Mouse (Mus musculus) urinary bladder, postnatal 36 days (tissue): ENCODE results near the gene Itgam.

ENCODE experiments used
- DNase-seq, 2 experiments: peaks; one replicate each; pipeline ENCODE4 v3.0.0; 2022; ENCODE audit warnings: low spot score in 2 of 2, mixed read lengths in 1 of 2

The Itgam gene

DNA sequence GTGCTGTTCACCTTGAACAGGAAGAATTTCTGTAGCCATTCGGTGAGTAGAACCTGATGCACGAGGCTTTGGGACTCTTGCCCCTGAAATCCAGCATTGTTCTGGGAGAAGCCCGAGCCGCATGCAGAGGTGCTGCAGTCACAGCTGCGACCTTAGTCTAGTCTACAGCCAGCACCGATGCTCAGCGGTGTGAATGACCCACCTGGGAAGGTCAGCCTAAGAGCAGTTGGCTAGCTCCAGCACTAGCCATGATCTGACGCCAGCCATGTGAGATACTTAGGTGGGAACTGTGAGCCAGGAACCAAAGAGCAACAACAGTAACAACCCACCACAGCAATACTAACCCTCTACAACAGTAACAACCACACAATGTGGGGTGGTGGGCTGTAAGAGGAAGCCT, 4.6 kb upstream of the Itgam start:
- no peak for DNase-seq

DNA sequence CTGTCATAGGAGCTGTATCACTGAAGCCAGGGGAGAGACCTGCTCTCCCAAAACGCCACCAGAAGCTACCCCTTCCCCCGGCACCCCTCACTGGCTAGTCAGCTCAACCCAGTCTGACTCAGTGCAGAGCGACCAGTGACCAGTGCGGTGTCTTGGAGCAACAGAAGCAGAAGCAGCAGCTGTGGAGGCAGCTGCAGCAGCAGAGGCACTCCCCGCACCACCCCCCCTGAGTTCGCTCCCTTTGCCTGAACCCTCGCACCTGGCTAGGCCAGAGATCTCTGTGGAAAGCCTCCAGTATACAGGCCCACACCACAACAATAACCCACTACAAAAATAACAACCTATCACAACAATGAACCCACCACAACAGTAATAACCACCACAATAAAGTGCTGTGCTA, 3.9 kb upstream of the Itgam start:
- no peak for DNase-seq

DNA sequence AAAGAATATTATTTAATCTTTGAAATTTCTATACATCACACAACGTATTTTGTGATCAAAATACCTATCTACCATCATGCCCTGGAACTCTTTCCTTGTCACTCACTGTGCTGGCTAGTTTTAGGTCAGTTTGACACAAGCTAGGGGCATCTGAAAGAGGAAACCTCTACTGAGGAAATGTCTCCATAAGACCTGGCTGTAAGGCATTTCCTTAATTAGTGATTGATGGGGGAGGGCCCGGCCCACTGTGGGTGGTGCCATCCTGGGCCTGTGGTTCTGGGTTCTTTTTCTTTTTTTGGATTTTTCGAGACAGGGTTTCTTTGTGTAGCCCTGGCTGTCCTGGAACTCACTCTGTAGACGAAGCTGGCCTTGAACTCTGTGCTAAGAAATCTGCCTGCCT, 3.3 kb upstream of the Itgam start:
- DNase-seq = no peak

DNA sequence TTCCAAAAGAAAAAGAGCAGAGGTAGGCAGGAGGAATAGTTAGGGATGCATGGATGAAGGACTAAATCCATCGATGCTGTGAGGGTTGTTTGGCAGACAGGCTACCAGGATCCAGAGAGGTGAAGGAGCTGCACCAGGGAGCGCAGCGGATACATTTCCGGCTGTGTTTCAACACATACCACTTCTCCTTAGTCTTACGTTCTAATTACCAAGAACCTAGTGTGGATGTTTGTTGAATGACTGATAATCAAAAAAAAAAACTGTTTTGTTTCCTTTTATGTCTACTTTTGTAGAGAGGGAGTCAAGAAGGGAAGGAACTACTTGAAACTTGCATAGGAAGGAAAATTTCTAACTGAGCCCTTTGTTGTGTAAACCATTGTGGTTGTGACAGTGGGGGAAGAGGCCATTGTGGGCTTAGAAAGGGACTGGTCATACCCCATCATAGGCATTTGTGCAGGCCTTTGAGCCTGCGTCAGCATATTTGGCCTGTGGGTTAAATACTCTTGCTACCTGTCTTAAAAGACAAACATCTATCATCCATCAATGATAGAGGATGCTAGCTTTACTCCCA, 856 bp downstream of the Itgam start:
- DNase-seq = no peak

DNA sequence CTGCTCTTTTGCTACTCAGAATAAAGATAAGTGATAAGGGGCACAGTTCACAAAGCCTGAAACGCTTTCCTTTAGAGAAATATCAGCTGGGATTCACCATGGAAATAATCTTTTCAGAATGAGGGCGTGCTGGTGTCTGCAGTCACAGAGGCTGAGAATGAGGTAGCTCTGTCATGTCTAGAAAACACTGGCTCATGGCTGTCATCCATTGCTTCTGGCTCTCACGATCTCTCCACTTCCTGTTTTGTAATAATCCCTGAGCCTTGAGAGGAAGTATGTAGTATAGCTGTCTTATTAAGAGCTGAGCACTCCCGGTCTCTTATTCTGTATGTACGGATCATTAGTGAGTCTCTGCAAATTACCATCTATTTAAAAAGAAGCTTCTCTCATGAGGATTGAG, 3.1 kb downstream of the Itgam start:
- DNase-seq = no peak

DNA sequence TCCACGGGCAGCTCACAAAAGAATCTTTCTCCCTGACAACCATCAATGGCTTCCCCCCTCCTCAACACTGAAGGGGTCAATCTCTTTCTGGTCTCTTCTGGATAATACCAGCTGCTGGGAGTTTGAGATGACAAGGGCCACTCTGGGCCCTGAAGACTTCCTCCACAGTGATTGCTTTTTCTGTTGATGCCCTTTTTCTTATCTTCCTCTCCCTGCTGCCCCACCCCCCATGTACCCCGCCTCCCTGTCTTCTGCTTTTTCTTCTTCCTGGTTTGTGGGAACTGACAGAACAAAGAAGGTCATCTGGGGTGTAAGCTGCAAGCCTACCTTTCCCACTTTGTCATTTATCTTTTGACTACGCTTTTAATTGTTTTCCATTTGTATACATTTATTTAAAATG, 5.4 kb downstream of the Itgam start:
- no peak for DNase-seq

DNA sequence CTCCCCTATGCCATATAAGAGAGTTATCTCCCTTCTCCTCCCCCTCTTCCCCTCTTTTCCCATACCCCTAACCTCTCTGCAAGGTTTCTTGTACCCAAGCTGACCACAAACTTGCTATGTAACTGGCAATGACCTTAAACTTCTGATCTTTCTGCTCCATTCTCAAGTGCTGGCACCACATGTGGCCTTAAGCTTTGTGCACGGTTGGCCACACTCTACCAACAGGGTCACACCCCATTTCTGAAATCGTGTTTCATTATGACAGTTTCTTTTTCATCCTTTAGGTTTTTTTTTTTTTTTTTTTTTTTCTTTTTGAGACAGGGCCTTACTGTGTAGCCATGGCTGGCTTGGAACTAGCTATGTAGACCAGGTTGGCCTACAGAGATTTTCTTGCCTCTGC, 7.4 kb downstream of the Itgam start:
- DNase-seq = no peak

DNA sequence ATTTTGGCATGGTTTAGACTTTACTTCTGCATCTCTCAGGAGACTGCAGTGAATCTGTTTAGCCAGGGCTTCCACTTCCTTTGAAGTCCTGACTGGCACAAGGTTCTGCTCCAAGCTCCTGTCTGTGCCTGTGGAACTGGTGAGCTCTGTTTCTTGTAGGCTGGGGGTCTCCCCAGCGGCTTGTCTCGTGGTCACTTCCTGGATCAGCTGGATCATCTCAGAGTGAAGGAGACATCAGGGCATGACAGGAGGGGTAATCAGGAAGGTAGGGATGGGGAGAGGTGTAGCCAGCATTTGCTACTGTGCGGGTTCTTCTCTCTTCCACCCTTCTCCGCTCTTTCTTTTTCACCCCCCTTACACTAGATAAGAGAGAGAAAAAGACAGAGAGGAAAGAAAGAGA, 9.4 kb downstream of the Itgam start:
- no peak for DNase-seq

DNA sequence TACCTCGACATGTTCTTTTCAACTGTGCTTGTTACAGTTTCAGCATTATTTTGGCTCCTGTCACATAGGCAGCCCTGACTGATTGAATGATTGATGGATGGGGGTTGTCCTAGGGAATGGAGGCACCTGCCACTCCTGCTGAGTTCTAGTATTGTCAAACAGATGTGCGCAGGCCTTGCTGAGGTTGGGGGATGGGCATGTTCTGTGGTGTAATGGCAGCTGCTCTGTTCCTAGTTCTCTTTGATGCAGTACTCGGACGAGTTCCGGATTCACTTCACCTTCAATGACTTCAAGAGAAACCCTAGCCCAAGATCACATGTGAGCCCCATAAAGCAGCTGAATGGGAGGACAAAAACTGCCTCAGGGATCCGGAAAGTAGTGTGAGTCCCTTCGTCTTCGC, 17.6 kb downstream of the Itgam start:
- no peak for DNase-seq

DNA sequence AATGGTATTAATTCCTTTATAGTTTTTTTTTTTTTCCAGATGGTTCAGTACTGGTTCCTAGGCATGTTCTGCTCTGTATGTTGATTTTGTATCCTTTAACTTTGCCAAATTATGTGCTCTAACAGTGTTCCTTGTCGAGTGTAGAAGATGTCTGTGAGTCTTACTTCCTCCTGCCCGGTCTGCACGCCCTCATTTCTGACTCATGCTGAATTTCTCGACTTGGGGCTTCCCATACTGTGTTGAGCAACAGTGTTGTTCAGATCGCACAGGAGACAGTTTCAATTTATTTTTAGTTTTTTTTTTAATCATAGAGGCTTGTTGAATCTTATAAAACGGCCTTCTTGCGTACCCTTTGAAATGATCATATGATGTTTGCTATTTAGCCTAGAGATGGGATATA, 26.7 kb downstream of the Itgam start:
- peak; percentile 16 to 37 for DNase-seq

DNA sequence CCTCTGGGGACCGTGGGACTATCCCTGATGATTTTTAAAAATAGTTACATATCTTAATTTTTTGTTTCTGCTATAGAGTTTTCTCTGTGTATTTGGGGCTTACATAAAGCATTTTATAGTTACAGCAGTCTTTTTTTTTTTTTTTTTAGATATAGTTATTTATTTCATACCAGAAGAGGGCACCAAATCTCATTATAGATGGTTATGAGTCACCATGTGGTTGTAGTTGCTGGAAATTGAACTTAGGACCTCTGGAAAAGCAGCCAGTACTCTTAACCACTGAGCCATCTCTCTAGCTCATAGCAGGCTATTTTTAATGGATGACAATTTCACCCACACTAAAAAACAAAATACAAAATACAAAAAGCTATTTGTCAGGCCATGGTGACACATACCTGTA, 35.7 kb downstream of the Itgam start:
- DNase-seq = no peak

DNA sequence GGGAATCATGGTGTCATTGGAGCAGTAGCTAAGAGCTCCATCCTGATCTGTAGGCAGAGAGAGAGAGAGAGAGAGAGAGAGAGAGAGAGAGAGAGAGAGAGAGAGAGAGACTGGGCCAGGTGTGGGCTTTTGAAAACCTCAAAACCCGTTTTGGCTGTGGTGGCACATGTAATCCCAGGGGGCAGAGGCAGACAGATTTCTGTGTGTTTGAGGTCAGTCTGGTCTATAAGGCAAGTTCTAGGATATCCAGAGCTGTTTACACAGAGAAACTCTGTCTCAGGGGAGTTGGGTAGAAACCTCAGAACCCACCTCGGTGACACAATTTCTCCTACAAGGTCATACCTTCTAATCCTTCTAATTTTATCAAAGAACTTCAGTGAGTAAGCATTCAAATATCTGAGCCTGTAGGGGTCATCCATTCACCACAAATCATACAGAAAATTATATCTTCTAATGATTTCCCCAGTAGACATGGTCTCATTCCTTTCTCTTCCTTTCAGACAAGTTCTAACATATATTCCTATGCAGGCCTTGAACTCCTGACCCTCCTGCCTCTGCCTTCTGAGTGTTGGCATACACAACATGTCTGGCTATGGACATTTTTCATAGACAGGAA, 38.4 kb downstream of the Itgam start:
- no peak for DNase-seq

DNA sequence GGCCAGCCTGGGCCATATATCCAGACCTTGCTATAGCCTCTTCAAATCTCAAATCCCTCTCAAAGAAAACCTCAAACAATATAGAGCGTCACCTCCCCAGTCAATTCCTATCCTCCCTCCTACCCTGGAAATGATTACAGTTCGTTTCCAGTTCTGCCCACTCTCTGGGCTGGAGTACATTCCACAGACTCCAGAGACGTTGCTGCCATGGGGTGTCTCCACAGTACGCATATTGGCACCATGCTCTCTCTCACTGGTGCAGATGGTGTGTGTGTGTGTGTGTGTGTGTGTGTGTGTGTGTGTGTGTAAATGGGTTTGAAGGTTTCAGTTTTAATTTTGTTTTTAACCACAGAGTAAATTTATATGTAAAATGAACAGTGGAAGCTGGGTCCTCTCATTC, 42.8 kb downstream of the Itgam start:
- DNase-seq = no peak

DNA sequence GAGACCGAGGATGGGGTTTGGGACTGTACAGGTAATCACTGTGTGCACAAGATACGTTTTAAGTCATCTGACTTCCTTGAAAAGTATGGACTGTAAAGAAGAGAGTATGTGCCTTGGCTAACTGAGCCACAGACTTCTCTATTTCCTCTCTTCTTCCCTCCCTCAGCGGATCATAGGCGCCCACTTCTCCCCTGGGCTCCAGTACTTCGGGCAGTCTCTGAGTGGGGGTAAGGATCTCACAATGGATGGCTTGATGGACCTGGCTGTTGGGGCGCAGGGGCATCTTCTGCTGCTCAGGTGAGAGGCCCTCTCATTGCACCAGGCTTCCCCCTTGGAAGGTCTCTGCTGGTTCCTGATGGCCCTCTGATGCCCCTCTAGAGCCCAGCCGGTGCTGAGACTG, 45.0 kb downstream of the Itgam start:
- no peak for DNase-seq

DNA sequence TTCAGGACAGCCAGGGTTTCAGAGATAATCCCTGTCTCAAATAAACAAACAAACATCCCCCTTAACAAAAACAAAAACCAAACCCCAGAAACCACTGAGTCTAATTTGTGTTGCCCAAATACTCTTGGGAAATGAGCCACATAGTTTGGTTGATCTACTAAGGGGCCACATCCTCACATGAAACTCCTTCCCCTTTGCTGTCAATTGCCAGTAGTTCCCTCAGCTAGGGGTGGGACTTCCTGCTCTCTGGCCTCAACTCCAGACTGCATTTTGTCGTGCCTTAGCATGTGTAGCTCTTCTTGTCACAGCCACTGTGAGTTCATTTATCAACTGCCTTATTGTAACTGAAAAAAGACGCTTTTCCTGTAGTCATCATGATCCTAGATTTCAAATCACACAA, 47.9 kb downstream of the Itgam start:
- DNase-seq = no peak

DNA sequence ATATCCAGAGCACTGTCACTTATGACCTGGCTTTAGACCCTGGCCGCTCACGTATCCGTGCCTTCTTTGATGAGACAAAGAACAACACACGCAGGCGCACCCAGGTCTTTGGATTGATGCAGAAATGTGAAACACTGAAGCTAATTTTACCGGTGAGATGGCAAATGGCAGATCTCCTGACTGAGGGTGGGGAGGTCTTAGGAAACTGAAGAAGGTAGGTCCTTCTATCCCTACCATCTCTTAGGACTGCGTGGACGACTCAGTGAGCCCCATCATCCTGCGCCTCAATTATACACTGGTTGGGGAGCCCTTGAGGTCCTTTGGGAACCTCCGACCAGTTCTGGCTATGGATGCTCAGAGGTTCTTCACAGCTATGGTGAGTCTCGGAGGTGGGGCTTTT, 49.7 kb downstream of the Itgam start:
- no peak for DNase-seq

DNA sequence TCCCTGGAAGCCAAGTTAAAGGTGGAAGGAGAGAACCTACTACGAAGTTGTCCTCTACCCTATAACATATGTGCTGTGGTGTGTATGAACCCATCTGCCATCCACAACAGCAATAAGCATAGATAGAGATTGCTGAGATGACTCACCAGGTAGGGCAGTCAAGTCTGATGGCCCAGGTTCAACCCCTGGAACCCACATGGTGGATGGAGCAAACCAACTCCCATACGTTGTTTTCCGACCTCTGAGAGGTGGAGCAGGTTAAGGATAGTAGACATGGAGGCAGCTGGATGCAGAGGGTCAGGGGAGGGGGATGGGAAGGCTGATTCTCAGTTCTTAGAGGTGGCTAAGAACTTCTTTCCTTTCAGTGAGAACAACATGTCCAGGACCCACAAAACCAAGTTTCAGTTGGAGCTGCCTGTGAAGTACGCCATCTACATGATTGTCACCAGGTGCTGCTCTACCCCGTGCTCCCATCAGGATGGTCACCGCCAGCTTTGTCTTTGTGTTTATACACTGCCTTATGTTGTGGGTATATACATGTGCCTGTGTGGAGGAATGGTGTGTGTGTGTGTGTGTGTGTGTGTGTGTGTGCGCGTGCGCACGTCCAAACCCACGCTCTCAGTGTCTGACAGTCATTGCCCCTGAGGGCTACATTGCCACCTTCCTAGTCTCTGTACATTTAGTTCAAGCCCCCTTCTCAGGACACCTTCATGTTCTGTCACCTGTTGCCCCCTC, 52.1 kb downstream of the Itgam start:
- DNase-seq = no peak

DNA sequence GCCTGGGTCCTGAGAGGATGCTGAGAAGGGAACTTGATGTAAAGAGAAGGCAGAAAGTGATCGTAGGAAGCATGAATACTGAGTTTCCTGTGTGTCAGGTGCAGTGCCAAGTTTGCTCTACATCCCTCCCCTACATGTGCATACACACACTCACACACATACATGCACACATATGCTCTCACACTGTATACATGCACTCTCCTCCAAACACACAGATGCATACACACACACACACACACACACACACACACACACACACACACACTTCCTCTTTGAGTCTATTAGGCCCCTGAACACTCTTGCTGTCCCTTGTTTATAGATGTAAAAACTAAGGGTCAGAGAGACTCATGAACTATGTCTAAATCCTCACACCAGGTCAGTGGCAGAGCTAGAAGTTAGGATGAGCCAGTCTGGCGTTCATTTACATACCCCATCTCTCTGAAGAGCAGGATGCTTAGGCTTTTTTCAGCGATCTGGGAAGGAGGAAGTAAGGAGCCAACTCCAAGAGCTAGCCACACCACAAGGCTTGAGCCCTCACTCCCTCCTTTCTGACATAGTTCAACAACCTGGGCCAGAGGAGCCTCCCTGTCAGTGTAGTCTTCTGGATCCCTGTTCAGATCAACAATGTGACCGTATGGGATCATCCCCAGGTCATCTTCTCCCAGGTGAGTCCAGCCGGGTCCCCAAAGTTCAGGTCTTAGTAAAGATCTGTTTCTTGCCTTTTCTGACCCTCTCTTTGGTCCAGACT, 52.9 kb downstream of the Itgam start:
- no peak for DNase-seq

DNA sequence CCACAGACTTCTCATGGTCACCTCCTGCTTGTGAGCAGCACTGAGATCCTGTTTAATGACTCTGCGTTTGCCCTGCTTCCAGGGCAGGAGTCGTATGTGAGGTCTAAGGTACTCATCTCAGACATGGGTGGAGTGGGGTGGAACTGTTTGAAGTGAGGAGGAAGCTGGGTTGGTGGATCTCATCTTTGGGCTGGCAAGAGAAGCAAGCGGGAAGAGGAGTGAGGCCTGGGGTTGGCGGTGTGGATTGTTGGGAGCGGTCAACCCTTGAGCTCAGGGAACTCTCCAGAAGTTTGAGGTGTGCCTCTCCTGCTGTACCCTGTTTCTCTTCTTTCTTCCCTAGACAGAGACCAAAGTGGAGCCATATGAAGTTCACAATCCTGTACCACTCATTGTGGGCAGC, 54.0 kb downstream of the Itgam start:
- DNase-seq = no peak

DNA sequence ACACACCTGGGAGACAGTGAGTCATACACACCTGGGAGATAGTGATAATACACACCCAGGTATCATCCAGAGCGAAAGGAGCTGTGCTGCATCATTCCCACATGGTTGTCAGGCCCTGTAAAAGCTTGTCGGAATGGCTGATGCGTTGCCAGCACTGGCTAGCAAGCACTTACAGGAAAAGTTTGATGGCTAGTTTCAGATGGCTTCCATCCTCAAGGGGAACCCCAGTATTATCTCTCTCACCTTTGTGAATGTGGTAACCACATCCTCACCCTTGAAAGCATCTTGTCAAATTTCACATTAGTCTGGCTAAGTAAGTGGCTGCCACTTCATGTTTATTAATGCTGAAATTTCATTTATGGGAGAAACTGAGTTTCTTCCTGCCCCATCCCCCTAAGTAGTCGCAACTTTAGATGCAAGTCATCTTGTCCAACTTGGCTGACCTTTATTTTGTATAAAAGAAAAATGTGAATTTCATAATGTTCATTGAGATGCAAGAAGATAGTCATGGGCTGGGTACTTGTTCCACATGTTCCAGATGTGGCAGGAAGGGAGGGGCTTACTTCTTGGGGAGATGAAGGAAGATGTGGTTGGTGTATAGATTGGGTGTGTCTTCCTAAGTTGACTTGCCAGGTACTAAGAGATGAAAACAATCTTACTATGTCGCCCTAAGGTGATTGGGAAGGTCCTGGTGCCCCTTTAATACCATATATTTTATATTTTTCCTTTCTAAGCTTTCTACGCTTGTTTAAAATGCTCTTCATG, 57.5 kb downstream of the Itgam start:
- DNase-seq = no peak

DNA sequence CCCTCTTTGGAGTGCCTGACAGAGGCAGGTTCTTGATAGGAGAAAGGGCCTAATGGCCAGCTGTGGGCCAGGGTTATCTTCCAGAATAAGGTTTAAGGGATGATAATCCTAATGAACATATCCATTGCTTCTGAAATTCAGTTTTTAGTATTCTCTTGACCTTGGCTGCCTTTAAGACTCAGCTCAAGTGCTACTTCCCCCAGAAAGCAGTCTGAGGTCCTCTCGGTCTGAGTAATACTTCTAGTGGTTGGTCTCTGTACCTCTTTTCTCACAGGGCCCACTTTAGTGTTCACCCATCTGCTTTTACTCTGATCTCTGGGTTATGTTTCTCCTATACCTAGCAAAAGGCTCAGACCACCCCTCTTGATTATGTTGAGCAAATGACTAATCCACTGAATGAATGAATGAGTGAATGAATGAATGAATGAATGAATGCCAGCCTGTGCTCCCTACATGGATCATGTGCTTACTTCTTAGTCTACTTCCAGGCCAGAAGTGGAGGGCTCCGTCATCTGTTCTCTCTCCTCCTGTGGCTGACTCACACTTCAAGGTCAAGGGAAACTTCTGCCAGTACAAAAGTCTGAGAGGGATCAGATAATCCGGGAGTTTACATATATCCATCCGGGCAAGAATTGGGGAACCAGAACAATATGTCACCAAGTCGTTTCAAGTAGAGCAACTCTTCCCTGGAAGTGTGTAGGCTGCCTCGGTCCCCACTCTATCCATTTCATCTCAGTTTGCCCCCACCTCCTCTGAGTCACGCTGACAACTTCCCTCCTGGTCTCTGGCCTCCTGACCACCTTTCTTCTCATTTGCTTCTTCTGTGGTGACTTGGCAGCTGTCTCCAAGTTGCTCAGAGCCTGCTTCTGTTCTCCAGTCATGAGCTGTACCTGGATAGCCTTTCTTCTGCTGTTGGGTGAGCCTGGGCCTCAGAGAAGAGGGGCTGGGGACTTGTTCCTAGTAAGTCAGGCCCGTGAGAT, 66.6 kb downstream of the Itgam start, which contains the start of gene Itgax:
Gene Itgax (plus strand): TSS at position 807 of the 980 bp plus-strand sequence.
- no peak for DNase-seq
